Mouse (Mus musculus) forebrain, postnatal 0 days (tissue): ENCODE results near the gene C130074G19Rik. TPM values are rescaled to one million over a fixed set of nuclear protein-coding genes. Genes with fewer than 3 reads are reported as not detected.

Source experiments
- ATAC-seq: fragments of 200-750 bp; cut with Nextera tagmentation; 2 replicates; pipeline ENCODE4 v1.8.0; 2017; ENCODE audit warnings: mild to moderate bottlenecking, moderate library complexity
- DNase-seq: peaks from one replicate; pipeline ENCODE4 v3.0.0-alpha.2; 2015
- H3K27ac ChIP-seq: fragments of 300-500 bp; sonication (generic); 2 replicates; pipeline ENCODE4 v1.5.1; 2014; ENCODE audit warnings: low read depth, mild to moderate bottlenecking, antibody characterized with exemption, low read length, moderate library complexity, mixed read lengths
- H3K27me3 ChIP-seq: fragments of 300-500 bp; sonication (generic); 2 replicates; pipeline ENCODE4 v1.6.1; 2014; ENCODE audit warnings: mild to moderate bottlenecking, low read length, mixed read lengths; ENCODE audit not compliant: insufficient read depth
- H3K36me3 ChIP-seq: fragments of 300-500 bp; sonication (generic); 2 replicates; pipeline ENCODE4 v1.6.1; 2014; ENCODE audit warnings: mild to moderate bottlenecking, moderate library complexity; ENCODE audit not compliant: insufficient read depth
- H3K4me1 ChIP-seq: fragments of 300-500 bp; sonication (generic); 2 replicates; pipeline ENCODE4 v1.6.1; 2014; ENCODE audit warnings: antibody characterized with exemption; ENCODE audit not compliant: insufficient read depth
- H3K4me2 ChIP-seq: fragments of 300-500 bp; sonication (generic); 2 replicates; pipeline ENCODE4 v1.6.1; 2014; ENCODE audit warnings: low read depth, mild to moderate bottlenecking, moderate library complexity
- H3K4me3 ChIP-seq: fragments of 300-500 bp; sonication (generic); 2 replicates; pipeline ENCODE4 v1.5.1; 2014; ENCODE audit warnings: low read depth, low read length, mixed read lengths
- H3K9ac ChIP-seq: fragments of 300-500 bp; sonication (generic); 2 replicates; pipeline ENCODE4 v1.6.1; 2014; ENCODE audit warnings: mild to moderate bottlenecking
- H3K9me3 ChIP-seq: fragments of 300-500 bp; sonication (generic); 2 replicates; pipeline ENCODE4 v1.6.1; 2016; ENCODE audit warnings: low read length
- CTCF ChIP-seq: sonication (generic); IDR thresholded peaks from 2 replicates; pipeline ENCODE4 v1.5.1; 2016; ENCODE audit warnings: antibody characterized with exemption, control low read depth, low read depth
- WGBS: fragments of 180-500 bp; shearing (Covaris S2); extraction: QIAGEN DNeasy Blood & Tissue Kit; methylation state at CpG from one replicate; pipeline ENCODE4 v1.1.7; 2014; 5-methylcytosine and 5-hydroxymethylcytosine counted together
- polyA plus RNA-seq: library from polyadenylated mRNA; unstranded; fragments of >200 nt; fragmentation: Nextera tagmentation; extraction: Ambion mirVana; gene quantifications from 2 replicates; pipeline ENCODE4 v1.2.1, GENCODE M21; 2015
- total RNA-seq: library from RNA; depleted of rRNA; stranded (reverse); fragments of >200 nt; gene quantifications from 2 replicates; pipeline ENCODE4 v1.2.3, GENCODE M21; 2014; rRNA removed

C130074G19Rik gene
- total RNA-seq: 9.5 and 10.7 TPM in 2 replicates
- polyA plus RNA-seq: 0.94 and 1.2 TPM in 2 replicates

DNA sequence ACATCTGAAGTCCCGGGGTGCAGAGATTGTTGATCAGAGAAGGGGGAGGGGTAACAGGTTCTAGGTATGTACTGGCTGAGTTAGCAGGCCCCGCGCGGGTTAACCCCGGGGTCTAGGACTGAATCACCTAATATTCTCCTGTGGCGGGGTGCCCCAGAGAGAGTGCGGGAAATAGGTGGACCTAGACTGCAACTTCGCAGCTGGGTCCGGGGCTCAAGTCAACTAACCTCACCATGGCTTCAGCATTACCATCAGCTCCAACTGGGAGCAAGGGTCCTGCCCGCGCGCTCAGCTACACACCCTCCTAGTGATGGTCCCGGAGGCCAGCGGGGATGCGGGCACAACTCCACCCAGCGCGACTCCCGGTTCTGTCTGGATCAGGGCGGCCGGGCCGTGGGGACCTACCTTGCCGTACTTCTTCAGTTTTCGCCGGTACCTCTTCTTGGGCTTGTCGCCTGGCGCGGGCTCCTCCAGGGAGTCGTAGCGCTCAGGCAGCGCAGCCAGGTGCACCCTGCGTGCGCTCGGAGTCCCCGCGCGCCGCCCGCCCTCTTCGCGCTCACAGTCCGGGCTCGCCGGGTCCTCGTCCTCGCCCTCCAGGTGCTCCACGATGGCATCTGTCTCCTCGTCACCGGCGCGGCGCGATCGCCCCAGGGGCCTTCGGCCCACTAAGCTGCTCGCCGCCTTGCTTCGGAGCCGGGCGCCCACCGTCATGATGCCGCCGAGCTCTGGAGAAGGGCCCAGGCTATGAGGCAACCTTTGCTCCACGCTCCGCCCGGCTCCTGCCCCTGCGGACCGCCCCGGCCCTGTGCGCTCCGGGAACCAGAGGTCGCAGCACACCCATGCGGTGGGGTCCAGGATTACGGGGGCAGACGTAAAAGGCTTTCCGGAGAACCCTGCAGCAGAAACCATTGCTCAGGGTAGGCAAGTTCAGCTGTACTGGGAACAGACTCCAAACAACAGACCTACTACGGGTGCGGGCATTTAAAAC is at the start of gene C130074G19Rik:
TSS of gene C130074G19Rik (minus strand) at position 938 of the 988 bp plus-strand sequence.
- peak; percentile 75 for ATAC-seq
- 0 out of 2 replicates have a peak, but pooled peaks cover 4% of the 10 kb centered on the region for H3K4me1 ChIP-seq
- peak within 1 kb of the TSS; percentile 44 for H3K9ac ChIP-seq
- WGBS: 4% methylated on average over 77 of the region's 77 CpGs
- peak within 1 kb of the TSS; percentile 45 for H3K4me3 ChIP-seq
- H3K9me3 ChIP-seq: no peaks in the 10 kb centered on the region
- H3K4me2 ChIP-seq: peak within 1 kb of the TSS; percentile 81
- DNase-seq: no peak
- H3K36me3 ChIP-seq: no peaks in the 10 kb centered on the region
- H3K27me3 ChIP-seq: peaks cover 21% of the 10 kb centered on the region
- H3K27ac ChIP-seq: no peak within 1 kb of the TSS
- peak; percentile 53 for TF ChIP-seq CTCF

- H3K9me3 ChIP-seq: no peaks in the 10 kb centered on the region
- no peak overlapping the region for H3K27ac ChIP-seq
- H3K4me3 ChIP-seq: no peak overlapping the region
- peaks cover 8% of the 10 kb centered on the region for H3K36me3 ChIP-seq
- H3K9ac ChIP-seq: no peak overlapping the region
- H3K4me2 ChIP-seq: no peak overlapping the region
- ATAC-seq (no peak), DNase-seq (no peak)
- 89% methylated on average over 6 of the region's 6 CpGs for WGBS
- H3K27me3 ChIP-seq: no peaks in the 10 kb centered on the region
- TF ChIP-seq CTCF: no peak
- H3K4me1 ChIP-seq: no peaks in the 10 kb centered on the region
Measured at GRCm38 (mm10) chr1:184931097-184931496, 48.1 kb upstream of the C130074G19Rik start.

DNA sequence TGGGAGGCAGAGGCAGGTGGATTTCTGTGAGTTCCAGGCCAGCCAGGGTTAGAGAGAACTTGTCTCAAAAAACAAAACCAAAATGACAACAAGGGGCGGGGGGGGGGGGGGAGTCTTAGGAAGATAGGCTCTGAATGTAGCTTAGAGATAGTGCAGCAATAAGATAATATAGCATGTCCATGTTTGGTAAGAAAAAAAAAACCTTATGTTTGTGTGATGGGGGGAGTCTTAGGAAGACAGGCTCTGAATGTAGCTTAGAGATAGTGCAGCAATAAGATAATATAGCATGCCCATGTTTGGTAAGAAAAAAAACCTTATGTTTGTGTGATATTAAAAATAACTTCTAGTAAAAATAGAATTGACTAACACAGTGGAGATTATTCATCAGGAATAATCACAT is 45.4 kb upstream of the C130074G19Rik start:
- ATAC-seq (no peak), DNase-seq (no peak)
- Histone ChIP-seq H3K9me3 (no peaks in the 10 kb centered on the region), H3K36me3 (peaks cover 18% of the 10 kb centered on the region), H3K4me2 (no peak overlapping the region), H3K27me3 (no peaks in the 10 kb centered on the region), H3K27ac (no peak overlapping the region), H3K9ac (no peak overlapping the region), H3K4me1 (no peaks in the 10 kb centered on the region), H3K4me3 (no peak overlapping the region)
- 87% methylated on average over 1 of the region's 1 CpGs for WGBS
- TF ChIP-seq CTCF: no peak

- ATAC-seq (no peak), DNase-seq (no peak)
- H3K4me3 ChIP-seq: no peak overlapping the region
- H3K9me3 ChIP-seq: no peaks in the 10 kb centered on the region
- H3K4me2 ChIP-seq: no peak overlapping the region
- H3K9ac ChIP-seq: no peak overlapping the region
- WGBS: 98% methylated on average over 1 of the region's 1 CpGs
- no peaks in the 10 kb centered on the region for H3K4me1 ChIP-seq
- H3K36me3 ChIP-seq: peaks cover 23% of the 10 kb centered on the region
- no peaks in the 10 kb centered on the region for H3K27me3 ChIP-seq
- H3K27ac ChIP-seq: no peak overlapping the region
- TF ChIP-seq CTCF: no peak
Measured at GRCm38 (mm10) chr1:184927911-184928310, 44.9 kb upstream of the C130074G19Rik start.

GRCm38 (mm10) chr1:184922824-184923223 is 39.8 kb upstream of the C130074G19Rik start:
- DNase-seq: no peak
- WGBS: 60% methylated on average over 13 of the region's 13 CpGs
- no peaks in the 10 kb centered on the region for H3K9me3 ChIP-seq
- no peak for TF ChIP-seq CTCF
- no peak overlapping the region for H3K4me2 ChIP-seq
- no peaks in the 10 kb centered on the region for H3K4me1 ChIP-seq
- no peak overlapping the region for H3K27ac ChIP-seq
- H3K9ac ChIP-seq: no peak overlapping the region
- peaks cover 45% of the 10 kb centered on the region for H3K36me3 ChIP-seq
- 0 out of 2 replicates have a peak, but pooled peaks have one; percentile 34 for ATAC-seq
- no peak overlapping the region for H3K4me3 ChIP-seq
- H3K27me3 ChIP-seq: no peaks in the 10 kb centered on the region

GRCm38 (mm10) chr1:184920057-184920456 is 37.0 kb upstream of the C130074G19Rik start:
- no peak for ATAC-seq
- no peak overlapping the region for H3K4me3 ChIP-seq
- H3K9me3 ChIP-seq: no peaks in the 10 kb centered on the region
- DNase-seq: no peak
- no peaks in the 10 kb centered on the region for H3K4me1 ChIP-seq
- H3K27ac ChIP-seq: no peak overlapping the region
- H3K36me3 ChIP-seq: peaks cover 56% of the 10 kb centered on the region
- no peak overlapping the region for H3K4me2 ChIP-seq
- no peaks in the 10 kb centered on the region for H3K27me3 ChIP-seq
- TF ChIP-seq CTCF: no peak
- 65% methylated on average over 5 of the region's 5 CpGs for WGBS
- H3K9ac ChIP-seq: no peak overlapping the region
